8 mouse cellular contexts compared by ENCODE assay signal in genomic region chr4:28298911-28299353, GRCm38 (mm10).
DNase-seq lines count a peak whose midpoint lies in the region; ATAC-seq lines count a peak whose summit lies in the region.

No protein-coding gene starts in this region.

- H3K9ac ChIP-seq in liver, embryonic 11.5 days (ENCODE audit: low read depth, low read length): no peak overlapping the region
- H3K9ac ChIP-seq in limb, embryonic 11.5 days (ENCODE audit: low read length): no peak overlapping the region

- H3K27me3 ChIP-seq in liver, embryonic 11.5 days (replicated peaks; ENCODE audit: control insufficient read depth, insufficient read depth, low read length): no peaks in the 10 kb centered on the region
- H3K27me3 ChIP-seq in limb, embryonic 11.5 days (ENCODE audit: control insufficient read depth, insufficient read depth, low read length): no peaks in the 10 kb centered on the region

- intact Hi-C loops in heart, postnatal 10 days (cut with DNase I): no loop called here

- no peak overlapping the region for H3K4me3 ChIP-seq in liver, embryonic 11.5 days (ENCODE audit: low read depth, low read length)
- H3K4me3 ChIP-seq in limb, embryonic 11.5 days (ENCODE audit: low read depth, low read length): no peak overlapping the region

- no peaks in the 10 kb centered on the region for H3K9me3 ChIP-seq in liver, embryonic 11.5 days (ENCODE audit: control insufficient read depth, low read length)
- no peaks in the 10 kb centered on the region for H3K9me3 ChIP-seq in limb, embryonic 11.5 days (ENCODE audit: control insufficient read depth, low read length)

- H3K27ac ChIP-seq in liver, embryonic 11.5 days (ENCODE audit: low read depth, low read length): no peak overlapping the region
- no peak overlapping the region for H3K27ac ChIP-seq in limb, embryonic 11.5 days (replicated peaks; ENCODE audit: low read depth, low read length)

- H3K36me3 ChIP-seq in liver, embryonic 11.5 days (ENCODE audit: control insufficient read depth, insufficient read depth, low read length): no peaks in the 10 kb centered on the region
- no peaks in the 10 kb centered on the region for H3K36me3 ChIP-seq in limb, embryonic 11.5 days (ENCODE audit: control insufficient read depth, insufficient read depth, low read length)

- H3K4me1 ChIP-seq in liver, embryonic 11.5 days (replicated peaks; ENCODE audit: control insufficient read depth, insufficient read depth, low read length): no peaks in the 10 kb centered on the region
- no peaks in the 10 kb centered on the region for H3K4me1 ChIP-seq in limb, embryonic 11.5 days (ENCODE audit: control insufficient read depth, insufficient read depth, low read length)

- no peak; the same call in 1 of the 2 replicates for ATAC-seq in liver, embryonic 11.5 days (replicated peaks; ENCODE audit: low FRiP score)
- ATAC-seq in limb, embryonic 11.5 days (ENCODE audit: insufficient number of reproducible peaks, low FRiP score, low TSS enrichment, low read depth): peak; percentile 60; the same call in 1 of the 2 replicates

- no peak overlapping the region for H3K4me2 ChIP-seq in liver, embryonic 11.5 days
- no peak overlapping the region for H3K4me2 ChIP-seq in limb, embryonic 11.5 days (ENCODE audit: low read depth, severe bottlenecking)

- WGBS in liver, embryonic 11.5 days: 69% methylated on average over 7 of the region's 7 CpGs
- 56% methylated on average over 7 of the region's 7 CpGs for WGBS in limb, embryonic 11.5 days

- DNase-seq in liver: peak; percentile 4
- DNase-seq in liver, embryonic 11.5 days (ENCODE audit: low spot score): no peak
- DNase-seq in embryo, embryonic 11.5 days (ENCODE audit: low read depth, low spot score): peak; percentile 26
- DNase-seq in frontal cortex, postnatal 14 days (ENCODE audit: low spot score in 2 of 2): peak; percentile 55 to 71
- peak; percentile 35 for DNase-seq in limb, embryonic 11.5 days (ENCODE audit: low spot score)
- DNase-seq in adrenal gland, postnatal 25 days: no peak
- DNase-seq in T-cell, adult 2 months (ENCODE audit: low spot score): no peak
- no peak for DNase-seq in heart, postnatal 10 days

Comparison
In these comparisons a context has a peak if more than half of its experiments do, and no peak if none do; other contexts are left out.
1. DNase-seq: peak in liver (single experiment), embryo, embryonic 11.5 days (single experiment), frontal cortex, postnatal 14 days (2 of 2) and limb, embryonic 11.5 days (single experiment); none in liver, embryonic 11.5 days (single experiment), adrenal gland, postnatal 25 days (single experiment), T-cell, adult 2 months (single experiment) and heart, postnatal 10 days (0 of 2).